Mouse (Mus musculus) heart, adult 2 months (tissue): Measurements from ENCODE around the gene Cpne2. TPM values are rescaled to one million over a fixed set of nuclear protein-coding genes. Genes with fewer than 3 reads are reported as not detected.
A peak's percentile ranks its signal among the peaks of the same experiment; 100 is the strongest.

Experiments used
- DNase-seq, 2 experiments: peaks; one replicate each; pipeline ENCODE4 v3.0.0; 2021
- H3K27ac ChIP-seq: fragments of 200-600 bp; 2 replicates; pipeline ENCODE4 v1.8.1; 2022
- H3K27me3 ChIP-seq: fragments of 200-500 bp; 2 replicates; pipeline ENCODE4 v1.6.1; 2012; ENCODE audit warnings: mild to moderate bottlenecking, low read length, inconsistent platforms, mixed read lengths; ENCODE audit not compliant: control insufficient read depth, insufficient read depth
- H3K36me3 ChIP-seq: fragments of 200-500 bp; 2 replicates; pipeline ENCODE4 v1.6.1; 2012; ENCODE audit warnings: low read length, inconsistent platforms; ENCODE audit not compliant: control insufficient read depth, insufficient read depth
- H3K4me1 ChIP-seq: fragments of 200-500 bp; 2 replicates; pipeline ENCODE4 v1.6.1; 2011; ENCODE audit warnings: low read length; ENCODE audit not compliant: control insufficient read depth, insufficient read depth
- H3K4me3 ChIP-seq: fragments of 200-600 bp; 2 replicates; pipeline ENCODE4 v1.8.1; 2022
- H3K79me2 ChIP-seq: fragments of 200-500 bp; replicated peaks from 2 replicates; pipeline ENCODE4 v1.6.1; 2012; ENCODE audit warnings: mild to moderate bottlenecking, inconsistent platforms, low read length, moderate library complexity, mixed read lengths; ENCODE audit not compliant: control insufficient read depth, insufficient read depth
- H3K9ac ChIP-seq: fragments of 200-500 bp; 2 replicates; pipeline ENCODE4 v1.6.1; 2012; ENCODE audit warnings: low read depth, mild to moderate bottlenecking, control low read depth, inconsistent platforms, low read length, mixed read lengths
- CTCF ChIP-seq: fragments of 200-600 bp; IDR thresholded peaks from 2 replicates; pipeline ENCODE4 v1.8.1; 2022; ENCODE audit warnings: antibody characterized with exemption, mild to moderate bottlenecking, moderate library complexity
- EP300 ChIP-seq: fragments of 200-500 bp; IDR thresholded peaks from 2 replicates; pipeline ENCODE4 v1.6.1; 2011; ENCODE audit warnings: low read depth, low read length, control low read depth; ENCODE audit not compliant: insufficient read depth
- POLR2A ChIP-seq: fragments of 200-500 bp; IDR thresholded peaks from 2 replicates; pipeline ENCODE4 v1.6.1; 2011; ENCODE audit warnings: mild to moderate bottlenecking, low read depth, low read length, control low read depth; ENCODE audit not compliant: insufficient read depth
- WGBS: fragments of 180-500 bp; shearing (Covaris S2); methylation state at CpG from one replicate; pipeline ENCODE4 v1.1.7; 2018; 5-methylcytosine and 5-hydroxymethylcytosine counted together
- intact Hi-C: fragments of 180-260 bp; cut with DNase I; formaldehyde crosslinking; loops from one replicate; pipeline ENCODE4 v1.15.1; 2025
- polyA plus RNA-seq: library from polyadenylated mRNA; depleted of rRNA; stranded (reverse); fragments of >200 nt; gene quantifications from 2 replicates; pipeline ENCODE4 v1.2.3, GENCODE M21; 2012
- total RNA-seq, 2 experiments: library from RNA; stranded (reverse); gene quantifications; 2 replicates each; pipeline ENCODE4 v1.2.3; 2021

Cpne2 gene
- total and polyA plus RNA-seq, 3 experiments = 3.4 to 14.1 (median 3.9) TPM

DNA sequence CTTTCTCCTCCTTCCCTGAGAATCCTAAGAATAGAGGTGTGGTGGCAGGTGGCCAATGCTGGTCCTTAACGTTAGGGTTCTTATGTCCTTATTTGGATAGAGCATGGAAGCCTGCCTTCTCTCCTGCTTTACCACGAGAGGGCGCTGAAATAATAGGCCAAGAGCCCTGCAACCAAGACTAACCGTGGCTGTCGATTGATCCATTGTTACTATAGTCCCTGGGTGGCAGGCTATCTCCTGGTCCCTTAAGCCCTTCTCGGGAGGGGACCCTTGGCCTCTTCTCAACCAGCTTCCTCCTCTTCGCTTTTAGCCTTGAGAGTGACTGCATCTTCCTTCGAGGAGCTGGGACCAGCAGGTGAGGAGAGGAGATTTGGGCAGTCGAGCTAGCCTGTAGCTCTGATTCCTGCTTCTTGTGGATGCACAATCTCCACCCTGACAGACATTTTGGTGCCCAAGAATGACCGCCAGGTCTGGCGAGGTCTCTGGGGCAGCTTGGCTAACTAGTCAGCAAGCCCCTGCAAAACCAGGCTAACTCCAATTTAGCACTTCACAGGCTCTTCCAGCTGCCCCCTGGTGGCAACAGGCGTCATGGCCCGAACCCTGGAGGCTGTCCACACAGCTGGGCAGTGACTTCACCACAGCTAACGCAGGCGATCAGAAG is 40.6 kb upstream of the Cpne2 start:
- Histone ChIP-seq H3K4me1 (no peaks in the 10 kb centered on the region), H3K9ac (no peak overlapping the region), H3K27me3 (no peaks in the 10 kb centered on the region), H3K4me3 (peak overlapping the region; percentile 11), H3K36me3 (no peaks in the 10 kb centered on the region), H3K79me2 (no peaks in the 10 kb centered on the region), H3K27ac (no peak overlapping the region)
- peak; percentile 79 to 86 for DNase-seq
- WGBS = 7% methylated on average over 15 of the region's 15 CpGs
- intact Hi-C loops = loop anchor here (1.0 to 5.0 kb wide), 4 partner anchors 92 to 320 kb away; partner anchors contain the start of gene Ccl17
- no peak for TF ChIP-seq POLR2A
- peak; percentile 69 for TF ChIP-seq CTCF
- 0 out of 2 replicates have a peak, but pooled peaks have one; percentile 3 for TF ChIP-seq EP300

GRCm38 (mm10) chr8:94493240-94493639 is 39.5 kb upstream of the Cpne2 start:
- H3K27me3 ChIP-seq = no peaks in the 10 kb centered on the region
- no peaks in the 10 kb centered on the region for H3K4me1 ChIP-seq
- TF ChIP-seq POLR2A = no peak
- no peaks in the 10 kb centered on the region for H3K79me2 ChIP-seq
- intact Hi-C loops = loop anchor here (5.0 kb wide), 1 partner anchor 319 kb away; the partner anchor contains the start of gene Ccl17
- H3K27ac ChIP-seq = no peak overlapping the region
- no peak for DNase-seq
- H3K9ac ChIP-seq = no peak overlapping the region
- no peak overlapping the region for H3K4me3 ChIP-seq
- no peaks in the 10 kb centered on the region for H3K36me3 ChIP-seq
- WGBS = 42% methylated on average over 1 of the region's 1 CpGs

GRCm38 (mm10) chr8:94515430-94516208 is 17.2 kb upstream of the Cpne2 start:
- 51% methylated on average over 5 of the region's 5 CpGs for WGBS
- TF ChIP-seq POLR2A = no peak
- no peak for TF ChIP-seq EP300
- TF ChIP-seq CTCF = no peak
- intact Hi-C loops = no loop called here

DNA sequence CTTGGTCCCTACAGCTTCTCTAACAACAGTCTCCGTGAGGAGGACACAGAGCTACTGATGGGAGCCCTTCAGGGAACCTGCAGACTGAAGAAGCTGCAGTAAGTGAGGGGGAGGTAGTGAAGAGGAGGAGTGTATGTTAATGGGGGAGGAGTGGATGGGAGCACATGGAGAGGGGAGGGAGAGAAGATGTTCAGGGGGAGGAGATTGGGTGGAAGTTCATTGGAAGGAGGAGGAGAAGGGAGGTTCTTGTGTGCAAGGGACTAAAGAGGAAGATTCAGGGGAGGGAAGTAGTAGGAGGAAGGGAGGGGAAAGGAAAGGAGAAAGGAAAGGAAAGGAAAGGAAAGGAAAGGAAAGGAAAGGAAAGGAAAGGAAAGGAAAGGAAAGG is 16.6 kb upstream of the Cpne2 start:
- no peaks in the 10 kb centered on the region for H3K36me3 ChIP-seq
- no peaks in the 10 kb centered on the region for H3K27me3 ChIP-seq
- H3K4me3 ChIP-seq = no peak overlapping the region
- H3K27ac ChIP-seq = no peak overlapping the region
- intact Hi-C loops = no loop called here
- H3K9ac ChIP-seq = no peak overlapping the region
- WGBS = 45% methylated on average over 1 of the region's 1 CpGs
- no peak for DNase-seq
- TF ChIP-seq EP300 = no peak
- TF ChIP-seq CTCF = no peak
- TF ChIP-seq POLR2A = no peak
- no peaks in the 10 kb centered on the region for H3K79me2 ChIP-seq
- H3K4me1 ChIP-seq = no peaks in the 10 kb centered on the region

More at GRCm38 (mm10) chr8:94515430-94516208, 17.2 kb upstream of the Cpne2 start:
- no peak overlapping the region for H3K27ac ChIP-seq
- H3K4me3 ChIP-seq = no peak overlapping the region
- no peaks in the 10 kb centered on the region for H3K4me1 ChIP-seq
- no peaks in the 10 kb centered on the region for H3K27me3 ChIP-seq
- H3K79me2 ChIP-seq = no peaks in the 10 kb centered on the region
- no peak overlapping the region for H3K9ac ChIP-seq
- DNase-seq = no peak
- H3K36me3 ChIP-seq = no peaks in the 10 kb centered on the region

GRCm38 (mm10) chr8:94516766-94517165 is 16.0 kb upstream of the Cpne2 start:
- no peak for DNase-seq
- H3K4me1 ChIP-seq = no peaks in the 10 kb centered on the region
- intact Hi-C loops = no loop called here
- no peaks in the 10 kb centered on the region for H3K36me3 ChIP-seq
- WGBS = 47% methylated on average over 3 of the region's 3 CpGs
- TF ChIP-seq EP300 = no peak
- no peak overlapping the region for H3K27ac ChIP-seq
- no peaks in the 10 kb centered on the region for H3K79me2 ChIP-seq
- no peak overlapping the region for H3K4me3 ChIP-seq
- H3K9ac ChIP-seq = no peak overlapping the region
- no peaks in the 10 kb centered on the region for H3K27me3 ChIP-seq

GRCm38 (mm10) chr8:94518331-94518730 is 14.5 kb upstream of the Cpne2 start:
- Histone ChIP-seq H3K4me3 (no peak overlapping the region), H3K9ac (no peak overlapping the region), H3K79me2 (no peaks in the 10 kb centered on the region), H3K27me3 (no peaks in the 10 kb centered on the region), H3K4me1 (no peaks in the 10 kb centered on the region), H3K36me3 (no peaks in the 10 kb centered on the region), H3K27ac (no peak overlapping the region)
- intact Hi-C loops = no loop called here
- WGBS = 65% methylated on average over 10 of the region's 10 CpGs
- TF ChIP-seq CTCF = no peak
- TF ChIP-seq POLR2A = no peak
- no peak for TF ChIP-seq EP300
- no peak for DNase-seq
